Mouse (Mus musculus): ENCODE data around the gene Nfs1. TPM values are rescaled to one million over a fixed set of nuclear protein-coding genes. Genes with fewer than 3 reads are reported as not detected.
A peak's percentile ranks its signal among the peaks of the same experiment; 100 is the strongest.
"Not testable (repeated sequence)": the region's sequence is repeated elsewhere in the genome, so short reads cannot be mapped to it uniquely, and the experiment has no call there.

The Nfs1 gene
- total RNA-seq (2014; fragmentation: Nextera tagmentation), result 82.6 and 85.5 TPM in 2 replicates
- total RNA-seq (2017), result 58.6 and 61.5 TPM in 2 replicates

DNA sequence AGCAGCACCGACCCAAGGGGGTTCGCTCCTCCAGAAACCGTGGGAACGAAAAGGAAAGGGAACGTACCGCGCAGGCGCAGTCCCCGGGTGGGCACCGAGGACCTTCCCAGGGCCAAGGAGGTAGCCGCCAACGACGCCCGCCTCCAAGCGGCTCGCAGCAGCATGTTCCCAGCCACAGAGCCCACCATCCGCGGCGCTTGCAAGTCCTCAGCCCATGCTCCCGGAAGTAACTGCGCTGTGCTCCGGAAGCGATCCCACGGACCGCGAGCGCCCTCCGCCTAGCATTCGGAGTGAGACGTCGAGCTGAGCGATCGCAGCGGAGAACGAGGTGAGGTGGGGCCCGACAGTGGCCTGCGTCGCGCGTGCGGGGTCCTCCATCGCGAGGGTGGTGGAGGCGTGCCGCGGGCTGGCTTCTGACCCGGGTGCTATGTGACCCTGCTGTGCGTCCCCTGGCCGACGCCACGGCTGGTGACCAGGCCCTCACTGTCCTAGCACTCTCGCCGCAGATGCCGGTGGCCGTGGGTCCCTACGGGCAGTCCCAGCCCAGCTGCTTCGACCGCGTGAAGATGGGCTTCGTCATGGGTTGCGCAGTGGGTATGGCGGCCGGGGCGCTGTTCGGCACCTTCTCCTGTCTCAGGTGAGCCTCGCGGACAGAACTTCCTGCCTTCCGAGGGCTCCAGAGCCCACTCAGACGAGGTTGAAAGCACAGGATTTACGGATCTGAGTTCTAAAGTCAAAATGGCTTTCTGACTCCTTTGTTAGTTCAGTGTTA is at the start of gene Nfs1, which contains the start of gene Romo1:
Nfs1 (minus strand) TSS at position 234 of the 772 bp plus-strand sequence.
Romo1 (plus strand) TSS at position 87 of the 772 bp plus-strand sequence.
- ATAC-seq (replicated peaks; ENCODE audit: low FRiP score, low TSS enrichment, poor library complexity, severe bottlenecking), result peak; percentile 91

DNA sequence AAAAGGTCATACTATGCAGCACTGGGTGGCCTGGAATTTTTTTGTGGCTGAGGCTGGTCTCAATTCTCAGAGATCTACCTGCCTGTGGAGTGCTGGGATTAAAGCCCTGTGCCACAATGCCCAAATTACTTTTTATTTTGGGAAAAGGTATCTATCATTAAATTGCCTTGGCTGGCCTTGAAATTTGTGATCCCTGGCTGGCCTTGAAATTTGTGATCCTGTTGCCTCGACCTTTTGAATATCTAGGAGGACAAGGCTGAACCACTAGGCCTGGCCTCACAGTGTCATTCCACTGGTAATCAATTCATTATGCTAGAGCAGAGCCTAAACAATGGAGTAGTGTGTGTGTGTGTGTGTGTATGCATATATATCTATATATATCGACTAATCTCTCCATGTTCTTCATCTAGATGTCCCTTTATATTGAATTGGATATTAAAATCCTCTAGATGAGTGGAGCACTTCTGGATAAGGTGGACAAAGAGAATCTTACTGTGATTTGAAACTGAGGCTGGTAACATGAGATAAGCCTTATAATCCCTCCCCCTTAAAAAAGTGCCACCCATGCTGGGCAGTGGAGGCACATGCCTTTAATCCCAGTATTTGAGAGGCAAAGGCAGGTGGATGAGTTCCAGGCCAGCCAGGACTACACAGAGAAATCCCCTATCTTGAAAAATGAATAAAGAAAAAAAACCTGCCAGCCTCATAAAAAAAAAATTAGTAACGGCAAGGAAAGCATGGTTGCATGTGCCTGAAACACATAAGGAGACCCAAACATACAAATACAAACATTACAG is 49.3 kb upstream of the Nfs1 start:
- ATAC-seq (replicated peaks; ENCODE audit: low FRiP score, low TSS enrichment, poor library complexity, severe bottlenecking), result no peak

- ATAC-seq (replicated peaks; ENCODE audit: low FRiP score, low TSS enrichment, poor library complexity, severe bottlenecking), result no peak
Observed at GRCm38 (mm10) chr2:156192068-156192467, 48.1 kb upstream of the Nfs1 start.

DNA sequence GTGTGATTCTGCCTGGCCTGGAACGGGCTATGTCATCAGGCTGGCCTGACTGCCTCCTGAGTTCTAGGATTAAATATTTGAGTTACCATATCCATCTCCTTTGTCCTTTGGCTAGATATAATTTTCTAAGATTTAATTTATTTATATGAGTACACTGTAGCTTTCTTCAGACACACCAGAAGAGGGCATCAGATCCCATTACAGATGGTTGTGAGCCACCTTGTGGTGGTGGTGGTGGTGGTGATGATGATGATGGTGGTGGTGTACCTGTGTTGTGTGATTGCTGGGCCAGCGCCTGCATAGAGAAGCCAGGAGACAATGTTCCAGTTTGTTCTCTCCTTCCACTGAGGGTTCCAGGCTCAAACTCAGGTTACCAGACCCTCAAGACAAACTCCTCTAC is 47.6 kb upstream of the Nfs1 start:
- ATAC-seq (replicated peaks; ENCODE audit: low FRiP score, low TSS enrichment, poor library complexity, severe bottlenecking), result no peak

DNA sequence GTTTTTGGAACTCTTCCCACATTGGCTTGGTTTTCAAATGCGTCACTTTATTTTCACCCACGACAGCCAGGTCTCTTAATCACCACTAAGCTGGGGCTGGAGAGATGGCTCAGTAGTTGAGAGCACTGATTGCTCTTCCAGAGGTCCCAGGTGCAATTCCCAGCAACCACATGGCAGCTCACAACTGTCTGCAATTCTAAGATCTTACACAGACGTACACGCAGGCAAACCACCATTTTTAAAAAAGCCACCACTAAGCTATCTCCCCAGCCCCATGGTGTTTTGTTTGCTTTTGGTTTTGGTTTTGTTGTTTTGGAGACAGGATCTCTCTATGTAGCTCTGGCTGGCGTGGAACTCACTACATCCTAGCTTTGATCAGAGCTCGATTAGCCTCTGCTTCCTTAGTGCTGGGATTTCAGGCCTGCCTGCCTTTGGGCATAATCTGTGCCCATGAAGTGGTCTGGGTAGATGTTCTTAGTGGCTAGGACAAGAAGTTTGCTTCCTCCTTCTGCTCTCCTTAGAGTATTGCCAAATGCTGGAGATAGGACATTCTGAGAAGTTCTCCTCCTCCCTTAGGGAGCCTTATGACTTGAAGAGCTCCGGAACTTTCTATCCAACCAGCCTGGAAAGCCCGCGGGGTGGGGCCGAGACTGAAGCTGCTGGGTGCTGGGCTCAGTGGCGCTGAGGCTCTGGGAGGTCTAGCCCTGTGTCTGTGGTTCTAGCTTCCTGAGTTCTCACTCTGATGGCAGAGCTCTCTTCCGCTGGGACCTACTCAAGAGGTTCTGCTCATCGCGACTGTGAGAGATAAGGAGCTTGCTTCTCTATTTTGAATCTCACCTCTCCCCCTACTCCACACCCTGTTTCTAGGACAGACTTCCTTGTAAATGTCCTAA is 46.3 kb upstream of the Nfs1 start:
- ATAC-seq (replicated peaks; ENCODE audit: low FRiP score, low TSS enrichment, poor library complexity, severe bottlenecking), result peak; percentile 83

DNA sequence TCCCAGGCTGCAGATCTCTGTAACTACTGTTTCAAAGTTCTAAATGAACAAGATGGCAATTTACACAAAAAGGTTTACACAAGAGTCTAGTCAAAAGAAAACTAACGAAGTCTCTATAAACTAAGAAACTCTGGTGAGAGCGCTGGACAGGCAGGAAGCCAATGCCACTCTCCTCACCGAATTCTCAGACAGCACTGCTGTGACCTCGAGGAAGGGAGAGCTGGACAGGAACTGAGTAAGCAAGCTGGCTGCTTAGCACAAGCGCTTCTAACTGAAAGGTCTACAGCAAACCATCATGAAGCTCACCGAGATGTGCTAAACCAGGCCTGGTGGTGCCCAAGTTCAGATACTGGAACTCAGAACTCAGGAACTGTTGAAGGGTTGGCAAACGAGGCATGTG is 45.3 kb upstream of the Nfs1 start:
- not testable (repeated sequence) for ATAC-seq (replicated peaks; ENCODE audit: low FRiP score, low TSS enrichment, poor library complexity, severe bottlenecking)

GRCm38 (mm10) chr2:156181592-156181991 is 37.6 kb upstream of the Nfs1 start:
- no peak for ATAC-seq (replicated peaks; ENCODE audit: low FRiP score, low TSS enrichment, poor library complexity, severe bottlenecking)

- no peak for ATAC-seq (replicated peaks; ENCODE audit: low FRiP score, low TSS enrichment, poor library complexity, severe bottlenecking)
Observed at GRCm38 (mm10) chr2:156180824-156181590, 37.0 kb upstream of the Nfs1 start.

- peak; percentile 97 for ATAC-seq (replicated peaks; ENCODE audit: low FRiP score, low TSS enrichment, poor library complexity, severe bottlenecking)
Observed at GRCm38 (mm10) chr2:156180094-156180821, 36.3 kb upstream of the Nfs1 start, which contains the start of gene Rbm39. Rbm39 (minus strand) TSS chr2:156180238.

- ATAC-seq (replicated peaks; ENCODE audit: low FRiP score, low TSS enrichment, poor library complexity, severe bottlenecking), result no peak
Observed at GRCm38 (mm10) chr2:156179796-156180093, 35.8 kb upstream of the Nfs1 start.

GRCm38 (mm10) chr2:156179046-156179795 is 35.2 kb upstream of the Nfs1 start:
- ATAC-seq (replicated peaks; ENCODE audit: low FRiP score, low TSS enrichment, poor library complexity, severe bottlenecking), result peak; percentile 56

DNA sequence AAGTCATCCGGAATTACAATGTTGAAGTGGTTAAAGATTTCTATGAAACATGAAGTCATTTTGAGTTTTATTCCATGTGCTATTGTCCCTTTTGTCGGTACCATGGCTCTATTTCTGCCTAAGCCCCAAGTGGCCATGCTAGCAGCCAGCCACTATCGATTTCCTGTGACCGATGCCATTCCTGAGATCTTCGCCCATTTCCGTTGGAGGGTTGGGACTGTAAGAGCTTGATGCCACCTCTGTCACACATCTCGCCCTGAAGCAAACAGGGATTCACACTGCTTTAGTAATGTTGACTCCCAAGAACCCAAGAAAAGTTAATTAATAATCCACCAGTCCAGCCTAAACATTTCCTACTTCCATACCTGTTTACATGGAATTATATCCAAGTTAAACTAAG is 33.7 kb upstream of the Nfs1 start:
- ATAC-seq (replicated peaks; ENCODE audit: low FRiP score, low TSS enrichment, poor library complexity, severe bottlenecking), result no peak

GRCm38 (mm10) chr2:156177079-156177478 is 33.1 kb upstream of the Nfs1 start:
- no peak for ATAC-seq (replicated peaks; ENCODE audit: low FRiP score, low TSS enrichment, poor library complexity, severe bottlenecking)

- no peak for ATAC-seq (replicated peaks; ENCODE audit: low FRiP score, low TSS enrichment, poor library complexity, severe bottlenecking)
Observed at GRCm38 (mm10) chr2:156166557-156166956, 22.6 kb upstream of the Nfs1 start.

GRCm38 (mm10) chr2:156165478-156165877 is 21.5 kb upstream of the Nfs1 start:
- ATAC-seq (replicated peaks; ENCODE audit: low FRiP score, low TSS enrichment, poor library complexity, severe bottlenecking), result no peak

- ATAC-seq (replicated peaks; ENCODE audit: low FRiP score, low TSS enrichment, poor library complexity, severe bottlenecking), result no peak
Observed at GRCm38 (mm10) chr2:156151538-156151937, 7.6 kb upstream of the Nfs1 start.

DNA sequence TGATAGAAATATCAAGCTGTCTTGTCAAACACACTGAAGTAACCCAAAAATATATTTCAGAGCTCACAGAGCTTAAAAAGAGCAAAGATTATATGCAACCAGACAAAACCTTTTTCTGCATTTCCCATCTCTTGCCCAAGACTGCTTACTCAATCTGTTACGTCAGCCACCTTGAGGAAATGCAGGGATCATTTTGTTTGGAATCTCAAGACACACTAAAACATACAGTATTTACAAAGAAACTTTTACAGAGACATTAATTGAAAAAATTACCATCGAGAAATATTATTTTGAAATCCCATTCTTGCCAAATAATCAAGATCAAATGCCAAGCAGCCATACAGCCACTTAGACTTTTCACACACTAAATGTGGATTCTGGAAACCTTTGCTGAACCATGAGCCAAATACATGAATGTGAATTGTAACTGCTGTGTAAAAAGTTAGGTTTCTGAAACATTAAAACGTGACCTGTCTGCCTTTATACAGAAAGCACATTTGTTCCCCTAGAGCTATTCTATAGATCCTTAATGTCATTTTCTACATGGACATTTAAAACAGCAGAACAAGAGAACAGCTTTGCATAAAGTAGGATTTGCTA is 3.4 kb upstream of the Nfs1 start:
- ATAC-seq (replicated peaks; ENCODE audit: low FRiP score, low TSS enrichment, poor library complexity, severe bottlenecking), result no peak
